Mouse (Mus musculus): ENCODE results near the gene Clk4. TPM values are rescaled to one million over a fixed set of nuclear protein-coding genes. Genes with fewer than 3 reads are reported as not detected.

The Clk4 gene
- polyA plus RNA-seq, 1 experiment = 14.3 TPM

DNA sequence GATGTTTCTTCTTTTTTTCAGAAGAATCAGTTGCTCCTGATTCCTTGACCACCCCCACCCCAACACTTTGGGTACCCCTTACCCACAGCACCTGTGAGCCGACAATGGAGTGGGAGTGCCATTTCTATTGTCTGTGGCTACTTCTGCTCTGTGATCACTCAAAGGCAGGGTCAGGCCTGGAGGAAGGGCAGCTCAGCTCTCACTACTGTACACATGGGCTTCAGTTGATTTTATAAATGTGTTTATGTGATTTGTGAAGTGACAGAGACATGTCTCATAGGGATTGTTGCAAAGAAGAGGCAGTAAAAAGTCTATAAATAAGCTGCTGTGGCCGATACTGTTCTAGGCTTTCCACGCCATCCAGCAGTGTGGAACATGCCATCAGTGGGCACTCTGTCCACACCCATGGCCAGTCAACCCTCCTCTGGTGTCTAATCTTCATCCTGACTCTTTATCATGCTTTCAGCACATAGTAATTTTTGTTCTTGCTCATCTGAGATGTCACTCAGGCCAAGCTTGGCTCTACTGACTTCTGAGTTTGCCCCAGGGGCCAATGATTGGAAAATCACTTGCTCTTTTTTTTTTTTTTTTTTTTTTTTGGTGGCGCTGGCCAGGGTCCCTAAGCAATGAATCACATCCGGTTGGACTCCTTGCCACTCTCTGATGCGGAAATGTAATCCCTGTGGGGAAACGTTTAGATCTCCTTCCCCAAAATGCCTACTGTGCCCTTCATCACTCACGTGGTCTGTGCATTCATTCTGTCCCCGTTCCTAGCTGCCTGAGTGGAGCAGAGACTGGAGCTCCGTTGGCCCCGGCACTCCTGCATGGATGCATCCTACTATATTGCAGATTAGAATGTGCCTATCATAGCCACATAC lies 68.5 kb downstream of the Clk4 start:
- H3K27me3 ChIP-seq (ENCODE audit: control insufficient read depth, insufficient read depth, low read length) = no peaks in the 10 kb centered on the region
- 74% methylated on average over 11 of the region's 11 CpGs for WGBS

More for the DNA sequence above, 68.5 kb downstream of the Clk4 start:
- H3K4me1 ChIP-seq (ENCODE audit: control insufficient read depth, insufficient read depth, insufficient read length, low read length) = no peaks in the 10 kb centered on the region
- no peaks in the 10 kb centered on the region for H3K36me3 ChIP-seq (ENCODE audit: control insufficient read depth, insufficient read depth, low read length)
- TF ChIP-seq POLR2A (IDR thresholded peaks at IDR 0.05; ENCODE audit: low read depth, low read length) (no peak), CTCF (IDR thresholded peaks at IDR 0.05; ENCODE audit: extremely low read depth, insufficient read length, insufficient replicate concordance, low read depth, low read length) (no peak)
- H3K4me3 ChIP-seq (ENCODE audit: low read depth, low read length) = no peak overlapping the region
- no peak overlapping the region for H3K27ac ChIP-seq (ENCODE audit: insufficient read depth, low read depth, low read length)

Other genes starting within 250 kb of the Clk4 start
- not detected in 2 replicates for gene Olfr54, start 247.5 kb upstream of the Clk4 start, polyA plus RNA-seq (2012; rRNA removed)
- gene Olfr1375, start 213.6 kb upstream of the Clk4 start, polyA plus RNA-seq (2012; rRNA removed) = not detected in 2 replicates
- gene Zfp354a, start 202.5 kb upstream of the Clk4 start, polyA plus RNA-seq (2012; rRNA removed) = 0.09 and 0.10 TPM in 2 replicates
- gene Gm12569, start 41.3 kb upstream of the Clk4 start, polyA plus RNA-seq (2012; rRNA removed) = not detected in 2 replicates
- gene BC049762, start 1.3 kb downstream of the Clk4 start, polyA plus RNA-seq (2012; rRNA removed) = 0.18 and 0.23 TPM in 2 replicates
- 1.6 and 4.4 TPM in 2 replicates for gene Col23a1, start 28.2 kb downstream of the Clk4 start, polyA plus RNA-seq (2012; rRNA removed)

All from small intestine, adult 2 months (tissue).